Mouse (Mus musculus) lung, postnatal 0 days (tissue): ENCODE data around the gene Adgrl2. TPM values are rescaled to one million over a fixed set of nuclear protein-coding genes. Genes with fewer than 3 reads are reported as not detected.

Experiments
- ATAC-seq: fragments of 200-750 bp; cut with Nextera tagmentation; 2 replicates; pipeline ENCODE4 v1.8.0; 2017; ENCODE audit warnings: moderate library complexity
- DNase-seq: peaks from one replicate; pipeline ENCODE4 v3.0.0-alpha.2; 2016; ENCODE audit warnings: low spot score
- H3K27ac ChIP-seq: fragments of 300-500 bp; sonication (generic); 2 replicates; pipeline ENCODE4 v1.5.1; 2014; ENCODE audit warnings: antibody characterized with exemption, mild to moderate bottlenecking, low read length, mixed read lengths
- H3K27me3 ChIP-seq: fragments of 300-500 bp; sonication (generic); replicated peaks from 2 replicates; pipeline ENCODE4 v1.6.1; 2014; ENCODE audit warnings: low read length, mixed read lengths; ENCODE audit not compliant: insufficient read depth
- H3K36me3 ChIP-seq: fragments of 300-500 bp; sonication (generic); 2 replicates; pipeline ENCODE4 v1.6.1; 2014; ENCODE audit warnings: low read length, mixed read lengths; ENCODE audit not compliant: insufficient read depth
- H3K4me1 ChIP-seq: fragments of 300-500 bp; sonication (generic); 2 replicates; pipeline ENCODE4 v1.6.1; 2014; ENCODE audit warnings: antibody characterized with exemption, low read depth, low read length, mixed read lengths; ENCODE audit not compliant: insufficient read depth
- H3K4me2 ChIP-seq: fragments of 300-500 bp; sonication (generic); replicated peaks from 2 replicates; pipeline ENCODE4 v1.6.1; 2014; ENCODE audit warnings: low read depth, mild to moderate bottlenecking, low read length, moderate library complexity, mixed read lengths
- H3K4me3 ChIP-seq: fragments of 300-500 bp; sonication (generic); 2 replicates; pipeline ENCODE4 v1.5.1; 2014; ENCODE audit warnings: low read depth, low read length
- H3K9ac ChIP-seq: fragments of 300-500 bp; sonication (generic); replicated peaks from 2 replicates; pipeline ENCODE4 v1.6.1; 2014; ENCODE audit warnings: low read depth, mild to moderate bottlenecking
- H3K9me3 ChIP-seq: fragments of 300-500 bp; sonication (generic); 2 replicates; pipeline ENCODE4 v1.6.1; 2016; ENCODE audit warnings: low read length, mixed read lengths
- CTCF ChIP-seq: IDR thresholded peaks from 2 replicates; pipeline ENCODE4 v1.5.1; 2016; ENCODE audit warnings: antibody characterized with exemption, mild to moderate bottlenecking
- EP300 ChIP-seq: IDR thresholded peaks from 2 replicates; pipeline ENCODE4 v1.6.1; 2016; ENCODE audit warnings: antibody characterized with exemption, mild to moderate bottlenecking, control low read depth
- WGBS: fragments of 180-500 bp; shearing (Covaris S2); extraction: QIAGEN DNeasy Blood & Tissue Kit; methylation state at CpG from one replicate; pipeline ENCODE4 v1.1.7; 2014; 5-methylcytosine and 5-hydroxymethylcytosine counted together
- polyA plus RNA-seq: library from polyadenylated mRNA; unstranded; fragments of >200 nt; fragmentation: Nextera tagmentation; extraction: Ambion mirVana; gene quantifications from 2 replicates; pipeline ENCODE4 v1.2.1, GENCODE M21; 2015

The Adgrl2 gene
- polyA plus RNA-seq, 1 experiment from 2014 or later: 46.3 TPM

- Histone ChIP-seq H3K36me3 (no peaks in the 10 kb centered on the region), H3K9me3 (no peaks in the 10 kb centered on the region), H3K9ac (no peak overlapping the region), H3K27ac (no peak overlapping the region), H3K27me3 (no peaks in the 10 kb centered on the region), H3K4me2 (no peak overlapping the region), H3K4me3 (no peak overlapping the region), H3K4me1 (no peaks in the 10 kb centered on the region)
- DNase-seq (no peak), ATAC-seq (no peak)
- 46% methylated on average over 8 of the region's 8 CpGs for WGBS
- no peak for TF ChIP-seq CTCF
Observed at GRCm38 (mm10) chr3:149001364-149001763, 11.0 kb upstream of the Adgrl2 start.

GRCm38 (mm10) chr3:148998661-148999060 lies 8.3 kb upstream of the Adgrl2 start:
- Histone ChIP-seq H3K9me3 (no peaks in the 10 kb centered on the region), H3K9ac (no peak overlapping the region), H3K4me3 (no peak overlapping the region; the same call in 1 of the 2 replicates), H3K36me3 (no peaks in the 10 kb centered on the region), H3K27me3 (no peaks in the 10 kb centered on the region), H3K27ac (no peak overlapping the region), H3K4me1 (no peaks in the 10 kb centered on the region), H3K4me2 (peak overlapping the region; percentile 30)
- WGBS: 41% methylated on average over 10 of the region's 10 CpGs
- no peak for TF ChIP-seq EP300
- TF ChIP-seq CTCF: no peak
- ATAC-seq (no peak), DNase-seq (no peak)

- TF ChIP-seq EP300 (no peak), CTCF (no peak)
Observed at GRCm38 (mm10) chr3:148991056-148991455, 701 bp upstream of the Adgrl2 start.

GRCm38 (mm10) chr3:148989818-148990530 lies 381 bp downstream of the Adgrl2 start:
- no peaks in the 10 kb centered on the region for H3K9me3 ChIP-seq
- H3K9ac ChIP-seq: peak overlapping the region; percentile 65
- H3K27ac ChIP-seq: peak overlapping the region; percentile 95
- H3K4me2 ChIP-seq: peak overlapping the region; percentile 87
- no peaks in the 10 kb centered on the region for H3K27me3 ChIP-seq
- peak; percentile 44 for ATAC-seq
- 3% methylated on average over 33 of the region's 68 CpGs for WGBS
- TF ChIP-seq CTCF: peak; percentile 19; the same call in 1 of the 2 replicates
- TF ChIP-seq EP300: no peak
- H3K4me3 ChIP-seq: peak overlapping the region; percentile 91
- DNase-seq: peak; percentile 78
- H3K36me3 ChIP-seq: no peaks in the 10 kb centered on the region
- no peaks in the 10 kb centered on the region for H3K4me1 ChIP-seq

More at GRCm38 (mm10) chr3:148991056-148991455, 701 bp upstream of the Adgrl2 start:
- peak; percentile 37 for DNase-seq
- Histone ChIP-seq H3K36me3 (no peaks in the 10 kb centered on the region), H3K27me3 (no peaks in the 10 kb centered on the region), H3K9ac (no peak overlapping the region), H3K4me1 (no peaks in the 10 kb centered on the region), H3K4me2 (peak overlapping the region; percentile 87; the same call in 1 of the 2 replicates), H3K9me3 (no peaks in the 10 kb centered on the region), H3K27ac (peak overlapping the region; percentile 95; the same call in 1 of the 2 replicates), H3K4me3 (peak overlapping the region; percentile 91)
- no peak for ATAC-seq
- 4% methylated on average over 8 of the region's 8 CpGs for WGBS

- Histone ChIP-seq H3K4me1 (no peaks in the 10 kb centered on the region; the same call in 1 of the 2 replicates), H3K9ac (peak overlapping the region; percentile 82), H3K4me2 (peak overlapping the region; percentile 87), H3K27ac (peak overlapping the region; percentile 95), H3K36me3 (no peaks in the 10 kb centered on the region), H3K9me3 (no peaks in the 10 kb centered on the region), H3K4me3 (peak overlapping the region; percentile 91), H3K27me3 (no peaks in the 10 kb centered on the region)
- WGBS: under 1% methylated on average over 56 of the region's 75 CpGs
- 0 out of 2 replicates have a peak, but pooled peaks have one; percentile 8 for TF ChIP-seq CTCF
- TF ChIP-seq EP300: 0 out of 2 replicates have a peak, but pooled peaks have one; percentile 43
- DNase-seq (peak; percentile 96), ATAC-seq (peak; percentile 87)
Observed at GRCm38 (mm10) chr3:148988996-148989817, 1.1 kb downstream of the Adgrl2 start.

GRCm38 (mm10) chr3:148988293-148988995 lies 1.9 kb downstream of the Adgrl2 start:
- Histone ChIP-seq H3K36me3 (no peaks in the 10 kb centered on the region), H3K4me1 (no peaks in the 10 kb centered on the region; the same call in 1 of the 2 replicates), H3K9me3 (no peaks in the 10 kb centered on the region), H3K4me2 (peak overlapping the region; percentile 87), H3K27ac (peak overlapping the region; percentile 95), H3K27me3 (no peaks in the 10 kb centered on the region), H3K9ac (peak overlapping the region; percentile 82), H3K4me3 (peak overlapping the region; percentile 91)
- ATAC-seq: no peak
- WGBS: under 1% methylated on average over 60 of the region's 84 CpGs
- DNase-seq: peak; percentile 42
- TF ChIP-seq EP300 (no peak), CTCF (no peak)
